Mouse (Mus musculus): ENCODE results near the gene Cltc.

Cltc gene

DNA sequence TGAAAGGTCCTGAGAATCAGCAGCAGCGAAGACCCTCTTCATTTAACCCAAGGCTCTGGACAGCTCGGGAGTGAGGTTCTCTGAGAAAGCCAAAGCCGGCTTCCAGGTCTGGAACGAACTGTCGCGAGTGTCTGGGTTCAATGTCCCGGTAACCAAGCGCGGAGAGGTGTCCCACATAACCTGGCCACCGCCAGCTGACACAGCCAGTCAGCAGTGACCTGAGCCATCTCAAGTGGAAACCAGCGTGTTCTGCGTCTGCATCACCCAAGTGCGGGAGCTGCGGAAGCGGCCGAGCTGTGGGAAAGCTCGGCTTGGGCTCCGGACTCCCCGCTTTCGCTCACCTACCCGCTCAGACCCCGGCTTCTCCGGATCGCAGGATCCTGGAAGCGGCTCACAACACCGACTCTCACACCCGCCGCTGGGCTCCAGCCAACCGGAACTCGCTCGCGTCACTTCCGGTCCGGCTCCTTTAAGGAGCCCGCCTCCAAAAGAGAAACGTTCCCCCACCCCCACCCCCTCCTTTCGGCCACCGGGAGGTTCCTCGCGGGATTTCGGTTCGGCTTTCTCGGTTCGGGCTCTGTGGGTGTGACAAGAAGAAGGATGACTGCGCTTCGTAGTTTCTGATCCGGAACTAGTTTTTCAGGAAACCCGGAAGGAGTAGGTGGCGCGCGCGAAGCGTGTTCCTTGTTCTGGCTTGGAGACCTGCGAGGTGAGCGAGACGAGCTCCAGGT, 73.8 kb downstream of the Cltc start, which contains the start of the genes Vmp1 and Ptrh2:
Gene Vmp1, minus strand, starts transcription at position 442 of the 731 bp plus-strand sequence.
Gene Ptrh2, plus strand, starts transcription at position 591 of the 731 bp plus-strand sequence.
- DNase-seq (ENCODE audit: low spot score in 2 of 2): peak; percentile 68 to 82

DNA sequence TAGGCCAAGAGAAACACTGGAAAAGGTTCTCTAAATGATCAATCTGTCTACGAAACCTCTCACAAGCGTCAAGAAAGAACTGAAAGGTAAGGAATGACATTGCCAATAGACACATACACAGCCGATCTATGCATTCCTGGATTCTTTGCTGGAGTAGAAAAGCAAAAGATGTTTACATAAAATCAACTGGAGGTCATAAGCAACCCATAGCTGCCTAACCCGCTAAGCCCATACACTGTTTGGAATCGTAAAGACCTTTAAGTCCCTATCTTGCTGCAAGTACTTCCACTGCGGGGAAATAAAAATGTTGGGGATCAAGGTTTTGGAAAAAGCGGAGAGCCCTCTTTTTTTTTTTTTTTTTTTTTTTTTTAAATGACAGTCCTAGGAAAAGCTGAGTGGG, 74.5 kb downstream of the Cltc start:
- DNase-seq (ENCODE audit: low spot score in 2 of 2): no peak

DNA sequence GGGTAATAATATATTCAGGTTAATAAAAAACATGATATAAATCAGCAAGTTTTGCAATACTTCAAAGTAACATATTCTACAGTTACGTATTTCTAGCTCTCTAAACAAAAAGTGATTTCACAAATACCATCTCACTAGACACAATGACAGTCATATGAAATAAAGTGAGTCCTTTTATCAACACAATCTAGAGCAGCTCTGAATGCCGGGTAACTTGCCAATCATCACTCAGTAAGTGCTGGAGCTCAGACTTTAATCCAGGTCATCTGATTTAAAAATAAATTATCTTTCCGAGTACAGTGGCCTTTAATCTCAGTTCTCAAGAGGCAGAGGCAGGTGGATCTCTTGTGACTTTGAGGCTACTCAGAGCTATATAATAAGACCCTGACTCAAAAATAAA, 75.9 kb downstream of the Cltc start:
- no peak for DNase-seq (ENCODE audit: low spot score in 2 of 2)

DNA sequence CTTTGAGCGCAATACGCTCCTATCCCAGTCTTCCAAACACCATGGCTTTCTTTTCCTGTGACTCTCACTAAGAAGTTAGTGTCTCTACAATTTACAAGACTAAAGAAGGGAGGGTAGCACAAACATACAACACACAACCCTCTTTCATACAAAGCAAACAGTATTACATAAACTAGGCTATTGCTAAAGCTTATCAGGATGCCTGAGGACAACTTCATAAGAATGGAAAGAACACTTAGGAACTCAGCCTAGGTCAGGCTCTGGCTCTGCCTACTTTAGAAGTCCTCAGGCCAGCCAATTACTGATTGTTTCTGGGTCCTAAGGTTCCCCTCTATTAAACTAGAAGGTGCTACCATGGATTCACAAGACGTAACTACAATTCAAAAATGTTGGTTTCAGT, 76.6 kb downstream of the Cltc start:
- DNase-seq (ENCODE audit: low spot score in 2 of 2): no peak

DNA sequence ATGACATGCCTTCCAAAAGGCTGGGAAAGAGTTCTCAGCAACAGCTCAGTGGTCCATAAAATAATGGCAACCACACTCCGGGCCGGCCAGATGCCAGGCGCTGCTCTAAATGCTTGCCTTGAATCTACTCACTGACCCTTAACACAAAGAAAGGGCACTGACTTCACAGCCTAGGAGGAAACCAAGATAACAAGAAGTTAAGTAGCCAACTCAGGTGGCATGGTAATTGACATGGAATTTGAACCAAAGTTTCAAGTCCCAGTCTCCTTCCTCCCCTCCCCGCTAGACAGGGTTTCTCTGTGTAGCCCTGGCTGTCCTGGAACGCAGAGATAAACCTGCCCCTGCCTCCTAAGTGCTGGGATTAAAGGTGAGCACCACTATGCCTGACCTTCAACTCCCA, 78.4 kb downstream of the Cltc start:
- DNase-seq (ENCODE audit: low spot score in 2 of 2): no peak

DNA sequence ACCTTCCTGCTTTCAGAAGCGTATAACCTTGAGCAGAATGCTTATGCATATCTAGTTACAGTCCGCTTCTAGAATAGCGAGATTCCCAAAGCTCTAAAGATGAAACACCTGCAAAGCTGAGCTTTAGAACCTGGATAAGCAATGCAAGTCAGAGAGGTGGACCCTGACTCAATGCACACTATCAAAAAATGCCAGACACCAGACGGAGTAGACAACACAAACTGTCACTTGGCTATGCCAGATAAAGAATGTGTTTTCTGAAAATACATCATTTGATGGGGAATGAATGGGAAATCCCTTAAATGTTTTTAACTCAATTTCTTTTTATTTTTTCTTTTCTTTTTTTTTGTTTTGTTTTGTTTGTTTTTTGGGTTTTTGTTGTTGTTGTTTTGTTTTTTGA, 81.8 kb downstream of the Cltc start:
- no peak for DNase-seq (ENCODE audit: low spot score in 2 of 2)

DNA sequence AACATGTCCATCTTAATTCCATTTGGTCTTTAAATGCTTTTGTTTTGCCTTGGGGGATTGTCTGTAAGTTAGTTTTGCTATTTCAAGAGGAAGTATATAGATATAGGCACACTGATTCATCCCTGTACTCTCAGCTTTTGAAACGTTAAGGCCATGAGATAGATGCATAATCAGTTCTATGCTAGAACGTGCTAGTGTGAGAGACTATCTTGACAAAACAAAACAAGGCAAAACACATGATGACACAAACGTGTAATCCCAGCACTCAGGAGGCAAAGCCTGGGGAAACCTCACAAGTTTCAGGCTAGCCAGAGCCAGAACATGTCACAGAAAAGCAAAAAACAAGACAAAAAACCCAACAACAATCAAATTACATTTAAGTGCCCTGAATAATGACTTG, 84.6 kb downstream of the Cltc start:
- no peak for DNase-seq (ENCODE audit: low spot score in 2 of 2)

DNA sequence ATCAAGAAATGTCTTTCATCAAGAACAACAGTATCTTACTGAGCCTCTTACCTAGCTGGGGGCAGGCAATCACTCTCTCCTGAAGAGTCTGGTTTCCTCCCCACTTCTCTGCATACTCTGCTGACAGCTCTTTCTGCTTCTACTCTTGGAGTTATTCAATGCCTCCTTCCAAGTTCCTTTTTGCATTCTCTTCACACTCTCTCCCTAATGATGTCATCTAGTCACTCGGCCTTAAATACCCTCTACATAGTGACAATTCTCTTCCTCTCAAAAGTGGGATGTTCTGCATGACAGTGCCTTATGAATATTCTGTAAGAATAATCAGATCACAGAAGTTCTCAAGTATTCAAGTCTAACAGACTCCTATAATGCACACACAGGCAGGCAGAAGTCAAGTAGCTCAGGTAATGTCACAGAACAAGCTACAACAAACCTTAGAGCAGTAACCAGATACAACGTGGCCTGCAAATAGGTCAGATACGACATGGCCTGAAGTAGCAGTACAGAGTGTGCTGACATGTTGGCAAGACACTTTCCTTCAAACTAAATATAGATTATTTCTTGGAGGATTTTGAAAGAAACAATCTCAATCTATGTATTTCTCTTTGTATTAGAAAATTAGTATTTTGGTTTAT, 86.2 kb downstream of the Cltc start:
- DNase-seq (ENCODE audit: low spot score in 2 of 2): no peak

DNA sequence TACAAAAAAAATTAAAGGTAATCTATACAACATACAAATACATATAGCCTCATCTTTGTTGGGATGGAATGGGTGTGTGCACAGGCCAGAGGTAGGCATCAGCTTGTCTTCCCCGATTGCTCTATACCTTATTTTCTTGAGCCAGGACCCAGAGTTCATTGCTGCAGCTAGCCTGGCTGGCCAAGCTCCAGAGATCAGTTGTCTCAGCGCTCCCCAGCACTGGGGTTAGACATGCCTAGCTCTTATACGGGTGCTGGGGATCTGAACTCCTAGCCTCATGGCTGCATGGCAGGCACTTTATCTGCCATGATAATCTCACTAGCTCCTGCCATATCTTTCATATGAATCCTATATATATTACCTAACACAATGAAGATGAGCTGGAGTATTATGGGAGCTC, 89.2 kb downstream of the Cltc start:
- no peak for DNase-seq (ENCODE audit: low spot score in 2 of 2)

DNA sequence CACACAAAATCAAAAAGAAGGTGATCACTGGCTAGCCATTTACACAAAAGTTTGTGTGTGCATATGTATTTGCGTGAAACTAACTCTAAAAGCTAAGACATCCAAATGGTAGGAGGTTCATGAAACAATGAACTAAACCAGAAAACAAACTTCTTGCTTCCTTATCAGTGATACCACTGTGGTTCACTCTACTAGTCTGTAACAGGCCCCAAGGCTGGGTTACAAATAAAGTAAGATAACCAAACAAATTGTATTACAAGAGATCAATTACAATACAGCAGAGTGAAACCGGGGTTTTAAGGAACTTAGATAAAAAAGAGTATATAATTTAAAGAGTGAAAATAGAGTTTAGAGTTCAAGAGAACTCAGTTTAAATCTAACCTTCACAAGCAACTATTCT, 89.8 kb downstream of the Cltc start:
- DNase-seq (ENCODE audit: low spot score in 2 of 2): no peak

DNA sequence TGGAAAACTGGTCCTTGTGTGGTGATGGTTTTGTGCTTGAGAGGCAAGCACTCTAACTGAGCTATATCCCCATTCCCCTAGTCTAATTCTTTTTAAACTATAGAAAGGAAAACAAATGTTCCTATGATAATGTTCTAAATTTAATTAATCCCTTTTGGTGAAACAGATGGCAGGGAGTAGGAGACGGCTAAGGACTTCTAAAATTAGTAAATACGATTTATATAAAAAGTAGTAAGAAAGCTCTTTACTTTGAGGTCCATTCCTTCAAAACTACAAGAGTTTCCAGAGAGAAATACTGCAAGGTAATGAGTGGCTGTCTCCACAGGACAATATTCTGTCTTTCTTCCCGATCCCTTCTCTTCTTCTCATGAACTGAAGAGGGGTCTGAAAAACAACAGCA, 93.0 kb downstream of the Cltc start:
- no peak for DNase-seq (ENCODE audit: low spot score in 2 of 2)

DNA sequence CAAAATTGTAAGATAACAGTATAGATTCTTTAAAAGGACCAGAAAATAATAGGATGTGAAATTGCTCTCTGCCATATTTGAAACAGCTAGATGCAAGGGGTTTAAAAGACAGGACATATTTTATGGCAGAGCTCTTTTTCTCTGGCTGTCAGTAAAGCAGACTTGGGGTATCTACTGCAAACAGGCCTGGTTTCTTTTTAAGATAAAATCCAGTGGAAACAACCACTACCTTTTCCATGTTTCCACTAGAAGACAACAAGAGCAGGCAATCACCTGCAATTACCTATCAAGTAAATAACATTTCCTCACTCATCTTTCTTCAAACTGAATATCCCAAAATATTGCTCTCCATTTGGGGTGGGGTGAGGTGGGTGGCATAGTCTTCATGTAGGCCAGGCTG, 93.4 kb downstream of the Cltc start:
- no peak for DNase-seq (ENCODE audit: low spot score in 2 of 2)

DNA sequence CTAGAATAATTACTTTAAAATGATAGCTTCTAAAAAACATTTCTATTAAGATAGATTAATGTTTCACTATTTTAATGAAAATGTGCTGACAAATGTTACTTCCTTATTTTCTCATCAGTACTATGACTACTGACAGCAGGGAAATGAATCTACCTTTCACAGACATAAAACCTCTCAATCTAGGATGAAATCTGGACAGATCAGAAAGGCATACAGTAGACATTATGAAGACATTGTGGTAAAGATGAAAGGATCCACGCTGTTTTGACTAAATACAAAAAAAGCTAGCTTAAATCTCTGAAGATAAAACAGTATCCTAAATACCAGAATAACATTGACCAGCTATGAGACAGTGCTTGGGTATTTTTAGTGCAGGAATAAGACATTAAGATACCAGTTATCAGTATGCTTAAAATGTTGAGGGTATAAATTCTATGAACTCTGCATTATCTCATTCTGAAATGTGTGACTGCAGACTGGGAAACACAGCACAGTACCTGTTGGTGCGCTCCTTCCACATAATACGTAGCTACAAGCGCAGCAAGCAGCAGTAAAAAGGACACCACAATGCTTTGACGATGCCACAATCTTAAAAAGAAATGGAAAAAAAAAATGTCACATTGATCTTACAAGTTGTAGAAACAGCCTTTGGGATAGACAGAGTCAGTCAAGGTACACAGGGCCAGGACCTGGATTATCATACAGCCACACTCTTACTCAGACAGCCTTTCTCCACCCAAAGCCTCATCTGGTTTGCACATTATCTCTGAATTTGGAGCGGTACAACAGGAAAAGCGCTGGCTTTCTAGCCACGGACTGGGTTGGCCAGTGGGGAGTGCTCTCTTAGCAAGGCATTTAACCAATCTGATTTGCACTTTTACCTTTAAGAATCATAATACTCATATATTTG, 94.1 kb downstream of the Cltc start:
- DNase-seq (ENCODE audit: low spot score in 2 of 2): no peak

DNA sequence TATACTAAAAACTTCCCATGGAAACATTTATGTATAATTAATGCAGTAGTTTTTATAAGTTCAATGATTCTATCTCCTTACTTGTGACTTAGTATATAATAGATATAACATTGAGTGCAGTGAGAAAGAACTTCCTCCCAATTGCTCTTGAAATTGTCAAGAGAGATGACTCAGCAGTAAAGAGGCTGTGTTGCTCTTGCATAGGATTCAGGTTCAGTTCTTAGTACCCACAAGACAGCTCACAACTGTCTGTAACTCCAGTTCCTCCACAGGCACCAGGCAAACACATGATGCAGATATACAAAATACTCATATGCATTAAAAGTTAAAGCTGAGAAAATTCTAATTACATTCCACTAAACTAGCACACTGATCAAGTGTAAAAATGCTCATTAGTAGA, 99.5 kb downstream of the Cltc start:
- DNase-seq (ENCODE audit: low spot score in 2 of 2): no peak

DNA sequence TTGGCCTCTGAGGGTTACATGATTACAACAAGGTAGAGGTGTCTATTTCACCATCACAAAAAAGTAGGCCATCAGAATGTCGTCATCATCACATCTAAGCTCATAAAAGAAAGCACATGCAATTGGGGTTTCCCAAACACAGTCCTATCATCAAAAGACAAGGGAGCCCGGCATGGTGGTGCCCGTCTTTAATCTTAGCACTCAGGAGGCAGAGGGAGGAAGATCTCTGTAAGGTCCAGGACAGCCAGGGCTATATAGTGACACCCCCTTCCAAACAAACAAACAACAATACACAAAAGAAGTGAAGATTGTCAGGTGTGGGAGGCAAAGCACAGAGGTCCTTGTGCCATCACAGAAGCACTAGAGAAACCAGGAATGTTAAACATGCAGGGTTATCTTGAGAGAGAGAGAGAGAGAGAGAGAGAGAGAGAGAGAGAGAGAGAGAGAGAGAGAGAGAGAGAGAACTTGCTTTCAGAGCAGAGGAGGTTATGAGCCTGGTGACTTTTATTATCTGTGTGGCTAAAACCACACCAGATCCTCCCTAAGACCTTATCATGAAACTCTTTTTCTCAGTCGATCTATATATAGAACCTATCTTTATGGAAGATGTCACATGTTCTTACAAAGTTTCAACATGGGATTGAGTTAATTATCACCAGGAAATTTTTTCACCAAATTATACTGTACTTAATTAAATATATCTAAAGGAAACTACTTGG, 100.4 kb downstream of the Cltc start:
- DNase-seq (ENCODE audit: low spot score in 2 of 2): no peak

DNA sequence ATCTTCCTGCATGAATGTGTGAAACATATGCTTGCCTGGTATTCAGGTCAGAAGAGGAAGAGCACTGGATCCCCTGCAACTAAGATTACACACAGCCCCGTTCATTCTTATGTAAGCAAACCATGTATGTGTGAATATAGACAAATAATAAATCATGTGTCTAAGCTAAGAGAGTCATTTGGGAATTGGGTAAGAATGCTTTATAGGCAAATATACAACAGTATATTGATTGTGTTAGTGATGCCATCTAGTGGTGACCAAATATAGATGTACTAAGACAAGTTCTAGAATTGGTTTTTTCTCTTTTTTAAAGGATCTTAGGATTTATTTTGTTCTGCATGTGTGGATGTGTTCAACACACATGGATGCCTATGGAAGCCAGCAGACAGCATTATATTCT, 101.7 kb downstream of the Cltc start:
- peak in 1 of 2 experiments; percentile 23 for DNase-seq (ENCODE audit: low spot score in 2 of 2)

DNA sequence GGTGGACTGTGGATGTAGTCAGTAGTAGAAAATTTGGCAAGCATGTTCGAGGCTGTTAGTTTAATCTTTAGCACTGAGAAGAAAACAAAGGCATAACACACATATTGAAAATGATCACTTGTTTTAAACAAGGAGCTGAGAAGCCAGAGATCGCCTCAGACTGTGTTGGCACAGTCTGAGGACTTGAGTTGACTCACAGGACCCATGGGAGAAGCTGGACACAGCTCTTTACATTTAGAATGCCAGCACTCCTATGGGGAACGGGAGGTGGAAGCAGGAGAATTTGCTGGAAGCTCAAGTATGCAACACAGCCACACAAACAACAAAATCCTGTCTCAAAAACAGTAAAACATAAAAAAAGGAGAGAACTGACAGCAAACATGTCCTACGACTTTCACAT, 103.3 kb downstream of the Cltc start:
- DNase-seq (ENCODE audit: low spot score in 2 of 2): no peak

DNA sequence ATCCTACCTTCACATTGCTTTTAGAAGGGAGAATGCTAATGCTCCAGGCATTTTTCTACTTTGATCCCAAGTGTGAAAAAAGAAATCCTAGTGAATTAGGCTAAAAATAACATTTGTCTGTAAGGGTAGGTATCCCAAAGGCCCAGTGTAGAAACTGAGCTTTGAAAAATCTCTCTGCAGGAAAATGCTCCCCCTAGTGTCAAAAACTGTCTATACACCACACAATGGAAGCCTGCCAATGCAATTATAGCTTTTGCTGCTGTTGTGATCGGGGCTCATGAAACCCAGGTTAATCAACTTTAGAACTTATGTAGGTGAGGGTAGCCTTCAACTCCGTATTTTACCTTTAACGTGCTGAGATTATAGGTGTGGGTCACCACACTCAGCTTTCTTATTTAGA, 103.9 kb downstream of the Cltc start:
- peak; percentile 14 to 78 for DNase-seq (ENCODE audit: low spot score in 2 of 2)

DNA sequence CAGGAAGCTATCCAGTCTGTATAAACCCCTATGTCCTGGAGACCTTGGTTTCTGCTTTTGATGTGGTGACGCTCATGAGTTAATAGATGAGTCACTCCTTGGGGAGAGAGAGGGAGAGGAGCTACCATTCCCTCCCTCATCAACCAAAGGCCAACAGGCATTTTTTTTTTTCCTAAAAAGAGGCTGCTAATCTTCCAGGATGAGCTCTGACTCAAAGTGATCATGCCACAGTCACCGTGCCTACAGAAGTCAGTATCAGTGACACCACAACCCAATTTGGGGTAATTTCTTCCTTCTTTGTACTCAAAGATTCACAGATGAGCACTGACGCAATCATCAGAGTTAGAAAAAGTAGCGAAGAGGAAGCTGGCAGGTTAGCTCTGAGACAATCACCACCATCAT, 104.8 kb downstream of the Cltc start:
- DNase-seq (ENCODE audit: low spot score in 2 of 2): no peak

DNA sequence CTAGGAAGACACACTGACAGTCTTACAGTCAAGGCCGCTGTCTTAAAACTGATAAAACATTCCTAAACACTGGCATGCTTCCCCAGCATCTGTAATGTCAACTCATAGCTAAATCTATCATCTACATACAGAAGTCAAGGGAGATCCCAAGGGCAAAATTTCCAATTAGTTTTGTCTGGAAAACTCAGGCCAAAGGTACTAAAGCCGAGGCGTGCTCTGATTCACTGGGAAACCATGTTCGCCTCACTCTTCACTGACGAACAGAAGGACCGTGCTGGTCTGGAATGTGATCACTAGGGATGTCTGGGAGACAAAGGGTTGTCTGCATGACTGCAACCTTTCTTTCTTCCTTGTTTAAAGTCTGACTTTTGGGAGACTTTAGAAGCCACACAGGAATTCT, 106.7 kb downstream of the Cltc start:
- no peak for DNase-seq (ENCODE audit: low spot score in 2 of 2)

DNA sequence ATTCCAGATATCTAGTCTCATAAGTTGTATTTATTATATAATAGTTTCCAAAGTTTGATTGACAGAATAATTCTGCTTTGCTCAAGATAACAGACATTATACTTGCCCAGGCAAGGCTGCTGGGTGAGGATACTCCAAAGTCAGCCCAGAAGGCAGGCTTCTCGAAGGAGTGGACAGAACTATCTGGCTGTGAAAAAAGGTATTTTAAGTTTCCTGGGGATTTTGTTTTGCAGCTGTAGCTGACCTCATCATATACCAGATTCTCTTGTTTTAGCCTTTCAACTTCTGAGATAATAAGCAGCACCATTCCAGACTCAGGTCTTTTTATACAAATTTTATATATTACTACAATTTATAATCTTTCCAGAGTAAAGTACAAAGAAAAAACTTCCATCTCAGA, 107.8 kb downstream of the Cltc start:
- no peak for DNase-seq (ENCODE audit: low spot score in 2 of 2)
